Mouse (Mus musculus): ENCODE measurements at regions not wholly inside any gene's neighbourhood (a gene's known extent, or its start where the extent isn't known, plus 50 kb on each side); places are given as distances from the start of the nearest gene placed in this dataset.

DNA sequence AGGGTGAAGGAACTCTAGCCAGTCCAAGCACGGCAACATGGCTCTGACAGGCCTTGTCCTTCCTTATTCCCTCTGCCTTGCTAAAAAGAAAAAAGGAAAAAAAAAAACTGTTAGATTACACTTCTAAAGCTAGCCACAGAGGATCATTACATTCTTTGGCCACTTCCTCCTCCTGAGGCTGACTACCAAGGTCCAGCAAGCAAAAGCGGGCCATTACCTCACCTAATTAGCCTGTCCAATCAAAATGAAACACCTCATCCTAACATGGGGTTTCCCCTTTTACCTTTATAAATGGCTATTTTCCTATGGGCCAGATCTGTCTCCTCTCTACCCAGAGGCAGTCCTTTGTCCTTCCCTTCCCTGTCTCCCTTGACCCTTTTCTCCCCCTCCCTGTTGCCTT lies 102.2 kb downstream of the Pih1h3b start:
- intact Hi-C loops (cut with DNase I): no loop called here
- no peak for DNase-seq

DNA sequence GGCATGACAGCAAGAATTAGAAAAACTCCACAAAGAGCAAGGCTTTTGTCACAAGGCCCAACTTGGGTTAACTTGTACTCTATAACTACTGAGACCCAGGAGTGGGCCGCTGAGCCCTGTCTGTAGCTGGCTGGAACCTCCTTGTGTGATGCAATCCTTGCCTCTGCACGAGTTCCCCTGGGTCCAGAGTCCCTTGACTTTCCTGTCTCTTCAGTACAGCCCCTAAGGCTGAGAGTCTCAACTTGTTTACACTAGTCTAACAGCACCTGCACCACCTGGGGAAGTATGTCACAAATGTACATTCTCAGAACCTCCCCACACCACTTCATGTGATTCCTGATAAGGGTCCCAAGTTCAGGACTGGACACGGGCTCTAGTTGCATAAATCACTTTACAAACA lies 103.3 kb downstream of the Pih1h3b start:
- DNase-seq: no peak
- intact Hi-C loops (cut with DNase I): no loop called here

DNA sequence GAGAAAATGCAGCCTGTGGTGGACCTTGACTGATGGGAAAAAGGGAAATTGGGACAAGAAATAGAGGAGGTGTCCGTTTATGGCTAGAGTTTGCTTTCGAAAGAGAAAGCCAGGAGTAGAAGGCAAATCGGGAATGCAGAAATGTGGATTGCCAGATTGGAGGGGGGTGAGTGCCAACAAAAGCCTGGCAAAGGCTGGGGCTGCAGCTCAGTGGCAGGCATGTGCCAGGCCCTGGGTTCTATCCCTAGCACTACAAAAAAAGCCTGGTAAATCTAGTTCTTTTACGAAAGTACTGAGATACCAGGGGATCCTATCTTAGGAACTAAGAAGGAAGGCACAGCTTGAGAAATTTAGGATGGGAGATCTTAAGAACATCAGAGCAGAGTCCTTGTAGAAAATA lies 117.2 kb downstream of the Pih1h3b start:
- intact Hi-C loops (cut with DNase I): no loop called here
- DNase-seq: peak; percentile 5

DNA sequence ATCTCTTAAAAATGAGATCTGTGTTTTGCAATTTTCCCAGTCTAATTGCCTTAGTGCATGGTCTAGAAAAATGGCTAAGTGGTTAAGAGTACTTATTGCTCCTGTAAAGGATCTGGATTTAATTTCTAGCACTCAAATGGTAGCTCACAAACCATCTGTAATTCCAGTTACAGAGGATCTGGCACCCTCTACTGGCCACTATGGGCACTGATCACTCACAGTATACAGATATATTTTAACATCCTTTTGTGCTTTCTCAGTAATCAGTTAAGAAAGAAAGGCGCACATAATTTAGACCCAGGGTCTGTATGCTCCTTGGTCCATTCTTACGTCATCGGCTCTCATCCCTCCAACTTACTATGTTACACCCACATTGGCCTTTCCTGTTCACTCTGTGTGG lies 120.3 kb downstream of the Pih1h3b start:
- DNase-seq: no peak
- intact Hi-C loops (cut with DNase I): no loop called here

DNA sequence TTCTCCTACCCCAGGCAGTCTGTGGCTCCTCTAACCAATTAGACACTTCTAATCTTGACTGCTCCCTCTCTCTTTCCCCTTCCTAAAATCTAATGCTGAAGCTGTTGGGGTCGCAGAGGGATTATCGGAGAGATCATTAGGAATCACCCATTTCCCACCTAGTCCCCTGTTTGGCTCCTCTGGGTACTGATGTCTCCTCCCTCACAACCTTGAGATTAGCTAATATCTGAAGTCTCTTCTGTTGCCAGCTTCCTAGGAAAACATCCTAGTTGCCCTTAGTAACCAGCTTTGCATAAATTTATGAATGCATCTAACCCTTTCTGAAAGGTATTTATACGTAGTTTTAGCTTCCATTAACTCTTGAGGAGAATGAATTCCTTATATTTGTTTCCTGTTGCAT lies 138.4 kb upstream of the Frmpd3 start:
- intact Hi-C loops (cut with DNase I): no loop called here

DNA sequence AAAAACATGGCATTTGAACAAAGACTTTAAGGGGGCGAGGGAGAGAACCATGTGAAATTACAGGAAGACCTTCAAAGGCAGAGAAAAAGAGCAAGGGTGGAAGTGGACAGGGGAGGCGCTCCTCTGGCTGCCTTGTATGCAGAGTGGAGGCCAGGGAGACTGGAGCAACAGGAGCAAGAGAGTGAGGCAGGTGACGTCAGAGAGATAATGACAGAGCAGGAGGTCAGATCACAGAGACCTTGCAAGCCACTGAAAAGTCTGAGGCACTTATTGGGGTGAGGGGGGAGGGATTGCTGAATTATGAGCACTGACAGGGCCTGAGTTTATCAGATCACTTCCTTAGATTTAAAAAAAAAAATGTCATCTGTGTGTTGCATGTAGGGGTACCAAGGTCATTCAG lies 133.3 kb upstream of the Frmpd3 start:
- DNase-seq: no peak

More for the DNA sequence above, 138.4 kb upstream of the Frmpd3 start:
- DNase-seq: no peak

DNA sequence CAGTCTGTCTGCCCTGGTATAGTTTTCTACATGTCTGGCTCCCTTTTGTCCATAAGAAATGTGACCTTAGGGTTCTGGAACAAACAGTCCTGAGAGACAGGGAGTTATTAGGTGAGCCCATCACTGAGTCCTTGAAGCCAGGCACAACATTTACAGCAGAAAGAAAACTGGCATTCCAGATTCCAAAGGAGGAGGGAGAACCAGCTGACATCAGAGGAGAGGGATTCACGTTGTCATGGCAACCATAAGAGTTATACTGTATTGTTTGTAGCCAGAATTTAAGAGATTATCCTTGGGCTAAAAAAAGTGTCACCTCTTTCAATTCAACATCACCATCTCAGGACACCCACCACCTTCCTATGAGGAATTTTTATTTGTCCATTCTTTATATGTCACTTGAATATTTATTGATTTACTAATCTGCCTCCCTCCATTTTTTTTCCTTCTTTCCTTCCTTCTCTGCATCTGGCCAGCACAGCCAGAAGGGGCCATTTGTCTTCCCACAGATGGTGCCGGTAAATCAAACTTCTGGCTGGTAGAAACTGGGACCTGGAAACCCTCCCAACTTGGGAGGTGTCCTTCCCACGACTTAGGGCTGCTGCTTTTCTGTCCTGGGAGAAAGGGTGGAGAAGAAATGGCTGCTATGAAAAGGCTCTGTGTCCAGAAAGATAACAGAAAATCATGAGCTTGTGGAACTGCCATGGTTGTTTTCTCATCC lies 129.3 kb upstream of the Frmpd3 start:
- DNase-seq: peak; percentile 7
- intact Hi-C loops (cut with DNase I): no loop called here

More for the DNA sequence above, 133.3 kb upstream of the Frmpd3 start:
- intact Hi-C loops (cut with DNase I): no loop called here

DNA sequence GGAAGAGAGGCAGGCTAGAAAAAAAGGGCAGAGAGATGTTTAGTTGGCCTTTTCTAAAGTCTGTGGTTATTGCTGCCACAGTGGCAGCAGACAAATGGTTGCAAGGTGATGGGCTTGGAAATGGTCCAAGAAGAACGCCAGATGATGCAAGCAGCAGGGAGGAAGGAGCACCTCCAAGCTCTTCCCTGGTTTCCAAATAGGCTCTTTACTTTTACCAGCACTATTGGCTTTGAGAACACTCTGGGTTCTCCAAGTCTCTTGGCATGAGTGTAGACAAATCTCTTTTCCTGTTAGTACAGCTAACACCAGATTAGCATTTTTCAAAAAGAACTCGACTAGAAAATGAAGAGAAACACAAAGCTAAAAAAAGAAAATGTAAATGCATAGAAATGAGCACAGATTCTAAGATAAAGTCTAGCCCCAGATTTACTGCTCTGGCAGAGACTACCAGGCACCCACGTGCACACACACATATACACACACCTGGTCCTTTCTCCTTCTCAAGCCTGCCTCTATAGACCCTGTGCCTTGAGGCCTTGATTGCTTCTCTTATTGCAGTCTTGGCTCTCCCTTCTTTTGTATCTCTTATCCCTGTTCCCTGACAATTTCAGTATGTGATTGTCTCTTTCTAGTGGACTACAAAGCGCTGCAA lies 127.7 kb upstream of the Frmpd3 start:
- DNase-seq: peak; percentile 29

DNA sequence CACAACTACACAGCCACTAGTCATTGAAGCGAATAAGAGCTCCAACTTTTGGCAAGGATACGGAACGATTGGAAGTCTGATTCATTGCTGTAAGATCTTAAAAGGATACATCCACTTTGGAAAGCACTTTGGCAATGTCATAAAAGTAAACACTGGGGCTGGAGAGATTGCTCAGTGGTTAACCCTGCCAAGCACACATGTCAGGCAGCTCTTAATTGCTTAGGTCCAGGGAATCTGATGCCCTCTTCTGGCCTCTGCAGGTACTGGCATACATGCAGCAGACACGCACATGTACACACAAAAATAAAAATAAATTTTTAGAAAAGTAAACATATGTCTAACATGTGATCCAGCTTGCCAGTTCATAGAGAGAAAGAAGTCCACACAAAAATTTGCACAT lies 86.3 kb upstream of the Frmpd3 start:
- DNase-seq: no peak
- intact Hi-C loops (cut with DNase I): no loop called here

More for the DNA sequence above, 127.7 kb upstream of the Frmpd3 start:
- intact Hi-C loops (cut with DNase I): no loop called here

DNA sequence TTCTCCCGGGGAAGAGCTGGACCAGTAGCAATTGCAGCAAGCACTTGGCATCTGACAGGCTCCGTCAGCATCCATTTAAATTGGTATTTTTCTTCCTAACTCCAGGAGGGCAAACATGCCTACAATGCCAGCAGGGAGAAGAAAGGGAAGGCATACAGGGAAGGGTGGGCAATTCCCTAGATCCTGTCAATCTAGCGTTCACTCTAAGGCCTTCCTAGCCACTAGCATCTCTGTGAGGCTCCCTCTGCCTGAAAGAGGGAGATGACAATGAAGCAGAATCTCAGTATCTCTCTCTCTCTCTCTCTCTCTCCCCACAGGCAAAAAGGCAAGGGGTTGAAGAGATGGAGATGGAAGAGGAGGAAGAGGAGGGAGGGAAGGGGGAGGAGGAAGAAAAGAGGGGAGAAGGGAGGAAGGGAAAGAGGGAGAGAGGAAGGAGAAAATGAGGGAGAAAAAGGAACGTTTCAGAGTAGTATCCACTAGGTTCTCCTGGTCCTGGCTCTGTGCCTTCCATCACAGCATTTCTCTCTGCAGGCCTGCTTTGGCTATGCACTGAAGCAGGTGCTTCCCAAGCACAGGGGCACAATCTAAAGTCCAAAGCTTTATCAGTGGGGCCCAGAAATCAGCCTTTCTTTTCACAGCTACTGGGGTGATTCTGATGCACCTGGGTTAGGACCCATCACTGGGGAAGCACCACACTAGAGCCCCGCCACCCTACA lies 72.2 kb upstream of the Frmpd3 start:
- DNase-seq: no peak
- intact Hi-C loops (cut with DNase I): no loop called here

DNA sequence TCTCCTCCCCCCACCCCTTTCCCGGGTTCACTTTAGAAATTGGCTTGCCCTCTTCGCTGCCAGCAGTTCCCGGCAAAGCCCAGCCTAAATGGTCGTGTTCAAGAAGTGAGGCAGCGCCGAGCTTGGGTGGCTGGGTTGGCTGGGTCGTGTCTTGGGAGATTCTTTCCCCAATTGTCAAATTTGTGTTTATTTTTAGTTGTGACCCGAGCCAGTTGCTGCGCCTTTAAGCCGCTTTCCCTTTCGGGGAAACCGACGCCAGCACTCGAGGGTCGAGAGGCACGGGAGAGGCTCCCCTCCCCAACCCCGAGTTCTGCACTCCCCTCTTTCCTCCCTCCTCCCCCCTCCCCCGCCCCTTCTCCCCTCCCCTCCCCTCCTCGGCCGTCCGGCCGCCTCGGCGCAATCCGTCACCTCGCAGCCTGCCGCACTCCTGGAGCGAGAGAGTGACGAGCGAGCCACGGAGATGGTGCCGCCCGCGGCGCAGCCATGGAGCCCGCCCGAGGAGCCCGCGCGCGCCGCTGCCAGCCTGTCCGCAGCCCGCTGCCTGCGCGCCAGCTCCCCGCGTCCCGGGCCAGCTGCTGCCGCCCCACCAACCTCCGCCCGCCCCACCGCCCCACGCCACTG lies 64.6 kb upstream of the Frmpd3 start:
- DNase-seq: peak; percentile 22
- intact Hi-C loops (cut with DNase I): no loop called here

DNA sequence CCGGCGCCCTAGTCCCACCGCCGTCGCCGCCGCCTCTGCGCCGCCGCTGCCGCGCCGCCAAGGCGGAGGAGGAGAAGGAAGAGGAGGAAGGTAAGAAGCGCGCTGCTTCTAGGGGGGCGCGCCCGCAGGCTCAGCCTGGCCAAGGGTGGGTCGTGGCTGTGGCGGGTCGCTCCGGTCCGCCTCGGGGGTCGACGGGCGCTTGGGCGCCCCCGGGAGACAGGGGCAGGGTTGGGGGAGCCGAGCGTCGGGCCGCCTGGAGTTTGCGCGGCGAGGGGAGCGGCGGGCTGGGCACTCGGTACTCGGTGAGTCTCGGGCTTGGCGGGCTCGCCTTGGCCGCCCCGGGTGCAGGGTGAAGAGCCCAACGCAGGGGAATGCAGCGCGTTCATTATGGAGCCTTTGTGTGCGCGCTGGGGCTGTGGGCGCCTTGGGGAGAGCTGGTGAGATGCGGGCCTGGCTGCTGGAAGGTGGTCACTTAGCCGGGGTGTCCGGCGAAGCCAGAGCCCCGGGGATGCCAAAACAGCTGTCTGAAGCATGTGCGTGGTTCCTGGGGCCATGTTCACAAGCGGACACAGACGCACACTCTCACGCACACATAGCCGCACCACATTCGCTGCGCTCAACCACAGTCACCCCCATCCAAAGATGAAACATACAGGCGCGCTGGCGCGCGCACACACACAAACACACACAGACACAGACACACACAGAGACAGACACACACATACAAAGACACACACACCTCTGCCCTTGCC lies 63.9 kb upstream of the Frmpd3 start:
- DNase-seq: peak; percentile 10
- intact Hi-C loops (cut with DNase I): no loop called here

DNA sequence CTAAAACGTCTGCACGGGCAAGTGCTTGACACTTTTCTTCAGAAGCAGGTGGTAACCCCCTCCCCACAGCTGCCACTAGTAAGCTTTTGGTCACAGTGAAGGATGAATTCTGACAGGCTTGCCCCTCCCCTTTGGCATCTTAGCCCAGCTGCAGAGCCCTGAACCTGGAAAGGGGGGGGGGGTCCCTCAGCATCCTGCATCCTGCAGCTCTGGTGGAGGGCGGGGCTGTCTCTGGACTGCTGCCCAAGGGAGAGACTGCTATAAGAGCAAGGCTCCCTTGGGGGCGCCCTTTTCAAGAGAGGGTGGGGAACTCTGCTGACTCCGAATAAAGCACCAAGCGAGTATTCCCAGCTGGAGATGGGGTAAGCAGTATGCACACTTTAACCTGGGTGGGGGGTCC lies 62.8 kb upstream of the Frmpd3 start:
- peak; percentile 82 for DNase-seq
- intact Hi-C loops (cut with DNase I): no loop called here

DNA sequence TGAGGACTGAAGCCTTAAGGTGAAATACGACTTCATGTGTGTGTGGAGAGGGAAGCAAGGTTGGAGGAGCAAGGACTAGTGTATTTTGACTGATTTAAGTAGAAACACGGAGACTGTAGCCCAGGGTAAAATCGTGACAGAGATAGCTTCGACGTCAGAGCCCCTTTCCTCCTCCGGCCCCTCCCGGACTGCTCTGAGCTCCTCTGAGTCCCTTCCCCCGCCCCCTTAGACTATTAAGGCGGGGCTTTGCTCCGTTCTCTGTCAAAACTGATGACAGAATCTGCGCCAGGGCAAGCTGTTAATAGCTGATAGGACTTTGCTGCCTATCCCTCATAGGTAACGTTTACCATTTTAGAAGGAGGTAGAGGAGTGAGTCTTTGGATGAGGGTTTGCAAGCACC lies 62.0 kb upstream of the Frmpd3 start:
- peak; percentile 23 for DNase-seq
- intact Hi-C loops (cut with DNase I): no loop called here
